Mouse (Mus musculus): ENCODE data around the gene Emc8. TPM values are rescaled to one million over a fixed set of nuclear protein-coding genes. Genes with fewer than 3 reads are reported as not detected.

The Emc8 gene
- polyA plus RNA-seq (2014; fragmentation: Illumina TruSeq; extraction: RNeasy Lipid Tissue Mini Kit (QIAGEN cat#74804); ENCODE audit: low read depth, low replicate concordance), result 59.5 TPM

DNA sequence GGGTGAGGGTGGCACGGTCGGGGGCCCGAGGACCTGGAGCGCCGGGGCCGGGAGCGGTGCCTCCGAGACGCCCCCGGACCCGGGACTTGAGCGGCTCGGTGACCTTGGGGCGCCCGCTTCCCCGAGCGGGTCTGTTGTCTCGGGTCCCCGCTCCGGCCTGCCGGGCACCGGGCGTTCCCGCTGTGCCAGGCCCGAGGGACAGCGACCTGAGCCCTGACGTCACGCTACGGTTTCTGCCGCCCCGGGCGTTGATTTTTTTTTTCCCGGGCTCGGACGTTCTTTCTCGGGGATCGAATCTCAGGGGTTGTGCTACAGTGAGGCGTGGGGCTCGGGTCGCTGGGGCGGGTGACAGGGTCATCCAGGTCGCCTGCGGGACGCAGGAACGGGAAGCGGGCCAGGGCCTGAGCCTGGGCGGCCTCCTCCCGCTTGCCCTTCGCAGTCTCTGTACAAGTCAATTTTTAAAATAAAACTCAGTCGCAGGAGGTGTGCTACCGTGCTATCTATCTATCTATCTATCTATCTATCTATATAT lies at the start of gene Emc8:
TSS of gene Emc8 (minus strand) at position 200 of the 532 bp plus-strand sequence.

GRCm38 (mm10) chr8:120667561-120668373 lies 606 bp downstream of the Emc8 start, which contains the start of the genes Gm27021 and Cox4i1:
Gm27021 (minus strand) TSS chr8:120668079.
Cox4i1 (plus strand) TSS chr8:120668222.

GRCm38 (mm10) chr8:120647532-120647931 lies 20.8 kb downstream of the Emc8 start, which contains the start of gene 1190005I06Rik:
1190005I06Rik (minus strand) TSS chr8:120647632.

Other genes with a start within 250 kb of the Emc8 start
- gene Gins2, start 79.3 kb downstream of the Emc8 start, polyA plus RNA-seq (2014; fragmentation: Illumina TruSeq; extraction: RNeasy Lipid Tissue Mini Kit (QIAGEN cat#74804); ENCODE audit: low read depth, low replicate concordance), result 15.1 TPM
- gene 1190005I06Rik, start 20.9 kb downstream of the Emc8 start, polyA plus RNA-seq (2014; fragmentation: Illumina TruSeq; extraction: RNeasy Lipid Tissue Mini Kit (QIAGEN cat#74804); ENCODE audit: low read depth, low replicate concordance), result 15.5 TPM
- gene Gm27021, start 494 bp downstream of the Emc8 start, polyA plus RNA-seq (2014; fragmentation: Illumina TruSeq; extraction: RNeasy Lipid Tissue Mini Kit (QIAGEN cat#74804); ENCODE audit: low read depth, low replicate concordance), result 0.73 TPM
- 1,004 TPM for gene Cox4i1, start 351 bp downstream of the Emc8 start, polyA plus RNA-seq (2014; fragmentation: Illumina TruSeq; extraction: RNeasy Lipid Tissue Mini Kit (QIAGEN cat#74804); ENCODE audit: low read depth, low replicate concordance)
- gene Irf8, start 67.8 kb upstream of the Emc8 start, polyA plus RNA-seq (2014; fragmentation: Illumina TruSeq; extraction: RNeasy Lipid Tissue Mini Kit (QIAGEN cat#74804); ENCODE audit: low read depth, low replicate concordance), result 9.8 TPM